Mouse (Mus musculus): ENCODE data around the gene Traip. TPM values are rescaled to one million over a fixed set of nuclear protein-coding genes. Genes with fewer than 3 reads are reported as not detected.

Traip gene
- polyA plus RNA-seq (2012; rRNA removed): 3.0 TPM in 2 replicates

DNA sequence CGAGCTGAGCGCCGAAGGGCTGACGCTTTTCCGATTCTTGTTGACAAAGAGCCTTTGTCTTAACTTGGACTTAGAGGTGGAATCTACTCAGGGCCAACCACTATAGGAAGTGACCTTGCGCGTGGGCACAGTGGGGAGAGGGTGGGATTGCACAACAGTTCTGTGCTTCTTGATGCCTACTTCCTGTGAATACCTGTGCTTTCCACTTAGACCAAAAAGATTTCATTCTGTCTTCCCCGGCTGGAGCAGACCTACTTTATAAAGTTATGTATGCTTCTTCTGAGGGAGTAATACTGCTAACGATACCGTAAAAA is at the start of gene Traip:
Gene Traip, plus strand, starts transcription at position 215 of the 314 bp plus-strand sequence.

DNA sequence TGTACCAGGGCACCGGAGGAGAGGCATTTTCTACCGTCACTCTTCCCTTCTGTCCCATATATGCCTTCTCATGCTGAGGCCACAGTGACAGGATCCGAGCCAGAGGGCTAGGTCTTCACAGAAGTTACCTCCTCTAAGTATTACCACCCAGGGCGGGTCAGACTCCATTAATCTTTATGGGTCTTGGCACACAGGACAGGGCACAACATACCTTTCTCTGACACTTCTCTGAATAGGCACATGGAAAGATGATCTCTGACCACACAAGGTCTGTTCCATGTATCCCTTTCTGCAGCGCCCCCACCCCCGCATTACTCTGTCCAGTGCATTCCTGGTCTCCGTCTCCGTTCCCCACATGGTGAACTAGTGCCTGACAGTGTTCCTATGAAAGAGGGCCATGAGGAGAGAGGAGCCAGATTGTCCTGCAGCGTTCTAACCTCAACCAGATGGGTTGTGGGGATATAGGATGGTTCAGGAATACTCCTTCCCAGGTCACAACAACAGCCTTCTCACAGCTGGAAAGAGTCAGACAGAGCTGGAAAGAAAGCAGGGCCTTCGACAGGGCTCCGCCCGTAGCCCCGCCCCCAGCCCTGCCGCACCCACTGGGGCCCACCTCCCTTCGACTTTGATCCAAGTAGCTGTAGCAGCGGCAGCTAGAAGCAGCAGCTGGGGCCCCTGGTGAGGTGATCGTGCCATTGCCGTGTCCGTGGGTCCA is 43.5 kb upstream of the Traip start, which contains the start of gene Mst1r:
Gene Mst1r, plus strand, starts transcription at position 622 of the 715 bp plus-strand sequence.

DNA sequence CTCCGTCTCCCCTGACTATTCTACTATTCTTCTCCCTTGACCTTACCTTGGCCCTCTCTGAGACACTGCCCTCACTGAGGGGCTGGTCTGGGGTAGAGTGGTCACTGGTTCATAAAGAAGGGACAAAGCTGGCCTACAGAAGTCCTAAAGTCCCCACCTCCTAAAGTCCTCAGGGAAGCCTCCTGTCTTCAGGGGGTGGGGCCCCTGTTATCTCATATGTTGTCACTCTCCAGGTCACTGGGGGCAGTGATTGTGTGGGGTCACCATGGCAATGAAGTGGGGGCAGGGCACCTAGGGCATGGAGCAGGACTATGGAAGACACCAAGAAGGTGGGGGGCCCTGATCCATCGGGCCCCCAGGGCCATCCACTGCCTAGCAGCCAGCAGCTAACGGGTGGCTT is 21.8 kb upstream of the Traip start, which contains the start of gene Actl11:
Gene Actl11, plus strand, starts transcription at position 301 of the 400 bp plus-strand sequence.

DNA sequence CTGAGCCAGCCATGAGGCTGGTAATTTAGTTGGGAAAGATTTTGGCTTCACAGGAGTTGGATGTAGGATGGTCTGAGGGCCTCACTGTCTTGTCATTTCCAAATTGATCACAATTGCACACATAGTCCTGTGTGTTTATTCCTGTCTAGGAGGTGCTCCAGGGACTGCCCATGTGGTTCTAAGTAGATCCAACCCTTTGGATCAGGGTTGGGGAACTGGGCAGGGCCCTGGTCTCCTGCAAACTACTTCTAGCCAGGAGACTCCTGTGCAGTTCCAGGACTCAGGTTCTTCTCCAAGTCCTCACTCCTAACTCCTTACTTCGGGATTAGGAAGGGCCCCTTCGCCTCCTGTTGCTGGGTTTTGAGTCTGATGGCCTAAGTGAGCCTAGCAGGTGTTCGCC is 14.6 kb upstream of the Traip start, which contains the start of gene Camkv:
Gene Camkv, plus strand, starts transcription at position 301 of the 400 bp plus-strand sequence.

DNA sequence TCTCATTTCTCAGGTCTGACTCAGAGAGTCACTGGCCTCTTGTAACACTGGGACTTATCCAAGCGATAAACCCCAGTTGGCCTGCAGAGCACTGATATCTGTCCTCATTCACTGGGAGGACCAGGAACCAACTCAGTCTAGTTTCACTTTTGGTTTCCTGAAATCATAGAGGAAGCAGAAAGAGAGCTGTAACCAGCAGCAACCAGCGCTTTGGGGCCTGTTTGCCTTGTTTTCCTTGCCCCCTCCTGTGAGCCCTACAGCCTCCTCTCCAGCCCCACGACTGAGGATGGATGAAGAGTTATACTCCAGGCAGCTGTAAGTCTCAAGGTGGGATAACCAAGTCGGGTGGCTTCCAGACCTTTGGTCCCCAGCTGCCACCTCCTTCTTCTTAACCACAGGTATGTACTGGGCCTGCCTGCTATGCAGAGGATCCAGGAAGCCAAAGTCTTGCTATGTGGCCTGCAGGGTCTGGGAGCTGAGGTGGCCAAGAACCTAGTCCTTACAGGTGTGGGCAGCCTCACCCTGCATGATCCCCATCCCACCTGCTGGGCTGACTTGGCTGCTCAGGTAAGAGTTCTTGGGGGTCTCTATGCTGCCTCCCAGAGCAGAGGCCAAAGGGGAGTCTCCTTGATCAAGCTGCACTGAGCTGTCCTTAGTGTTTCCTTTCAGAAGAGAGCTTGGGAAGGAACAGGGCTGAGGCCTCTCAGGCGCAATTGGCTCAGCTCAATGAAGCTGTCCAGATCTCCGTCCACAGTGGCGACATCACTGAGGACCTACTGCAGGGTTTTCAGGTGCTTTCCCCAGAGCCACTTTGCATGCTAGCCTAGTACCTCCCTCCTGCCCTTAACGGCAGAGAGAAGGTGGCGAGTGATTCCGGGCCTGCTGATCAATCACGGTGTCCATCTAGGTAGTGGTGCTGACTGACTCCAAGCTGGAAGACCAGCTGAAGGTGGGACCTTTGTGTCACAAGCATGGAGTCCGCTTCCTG is 25.8 kb downstream of the Traip start, which contains the start of gene Uba7:
Gene Uba7, plus strand, starts transcription at position 107 of the 988 bp plus-strand sequence.

DNA sequence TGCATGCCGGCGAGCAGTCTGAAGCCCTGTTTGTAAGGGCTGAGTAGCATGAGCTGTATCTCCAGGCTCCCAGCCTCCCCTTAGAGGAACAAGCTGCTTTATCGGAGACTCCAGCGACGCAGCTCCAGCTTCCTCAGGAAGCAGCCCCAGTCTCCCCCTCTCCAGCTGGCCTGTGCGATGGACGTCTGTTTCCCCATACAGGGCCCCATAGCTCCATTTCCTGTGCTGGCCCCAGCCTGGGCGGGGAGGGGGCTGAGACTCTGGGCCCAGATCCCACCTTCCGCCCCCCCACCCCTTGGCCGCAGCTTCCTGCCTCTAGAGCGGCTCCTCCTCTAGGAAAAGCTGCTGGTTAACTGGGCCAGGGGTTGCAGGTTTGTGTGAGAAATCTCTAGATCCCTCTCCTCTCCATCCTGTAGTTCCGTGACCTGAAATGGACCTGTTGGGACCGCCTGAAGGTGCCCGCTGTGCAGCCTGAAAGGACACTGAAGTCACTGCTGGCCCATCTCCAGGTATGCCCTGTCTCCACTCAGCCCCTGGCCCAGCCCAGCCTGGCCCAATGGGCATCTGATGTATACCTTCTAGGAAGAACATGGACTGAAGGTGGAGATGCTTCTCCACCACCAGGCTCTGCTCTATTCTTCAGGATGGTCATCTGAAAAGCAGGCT is 32.9 kb downstream of the Traip start, which contains the start of gene Gm20661:
Gene Gm20661, plus strand, starts transcription at position 378 of the 666 bp plus-strand sequence.

DNA sequence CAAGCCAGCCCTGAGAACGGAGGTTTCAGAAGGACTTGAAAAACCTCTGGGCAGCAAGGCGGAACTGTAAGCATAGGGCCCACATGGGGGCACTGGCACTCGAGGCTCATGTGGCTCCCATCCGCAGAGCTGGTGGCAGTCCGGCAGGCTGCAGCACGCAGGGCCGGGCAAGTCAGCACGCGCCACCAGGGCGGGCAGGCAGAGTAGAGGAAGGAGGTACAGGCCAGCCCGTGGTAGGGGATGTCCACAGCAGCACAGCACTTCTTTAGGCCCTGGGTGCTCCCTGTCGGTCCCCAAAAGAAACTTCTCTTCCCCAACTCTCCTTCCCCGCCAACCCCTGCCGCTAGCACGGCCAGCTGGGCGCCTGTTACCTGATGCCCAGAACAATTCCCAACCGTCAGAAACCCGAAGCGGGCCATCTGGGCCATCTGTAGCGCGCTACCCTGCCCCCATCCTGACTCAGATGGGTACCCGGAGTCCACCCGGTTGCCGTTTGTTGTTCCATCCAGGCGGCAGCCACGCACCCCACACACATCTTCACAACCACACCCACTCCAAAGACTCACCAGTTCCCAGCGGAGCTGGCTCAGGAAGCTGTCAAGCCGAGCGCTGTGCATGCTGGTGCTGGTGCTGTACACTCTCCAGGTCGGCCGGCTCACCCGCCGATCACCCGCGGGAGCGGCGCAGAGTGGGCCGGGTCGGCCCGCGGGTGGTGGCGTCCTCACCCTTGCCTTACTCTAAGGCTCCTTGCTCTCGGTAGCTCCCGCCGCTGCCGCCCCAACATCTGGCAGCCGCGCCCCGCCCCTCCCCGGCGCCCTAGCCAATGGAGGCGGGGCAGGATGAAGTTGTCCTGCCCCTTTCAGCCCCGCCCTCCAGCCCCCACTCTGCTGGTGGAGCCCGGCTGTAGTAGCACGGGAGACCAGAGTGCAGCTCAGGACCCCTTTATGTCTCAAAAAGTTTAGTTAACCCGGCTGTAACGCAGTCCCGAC is 35.5 kb downstream of the Traip start, which contains the start of gene Inka1:
Gene Inka1, minus strand, starts transcription at position 749 of the 989 bp plus-strand sequence.

DNA sequence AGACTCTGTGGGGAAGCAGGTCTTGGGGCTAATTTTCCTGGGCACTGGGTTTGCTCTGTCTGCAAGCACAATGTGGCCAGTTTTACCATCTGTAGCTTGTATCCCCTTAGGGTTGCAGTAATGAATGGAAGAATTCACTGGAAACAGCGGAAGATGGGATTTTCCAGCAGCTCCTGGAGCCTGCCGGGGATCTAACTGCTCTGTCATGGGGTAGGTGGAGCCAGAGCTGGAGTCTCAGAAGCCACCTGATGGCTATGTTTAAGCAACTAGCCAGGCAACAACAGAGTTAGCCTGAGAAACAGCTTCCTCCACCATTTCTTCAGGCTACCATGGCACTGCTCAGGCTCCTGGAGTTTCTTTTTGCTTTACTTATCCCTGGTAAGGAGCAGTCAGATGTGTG is 42.3 kb downstream of the Traip start, which contains the start of gene Cdhr4:
Gene Cdhr4, plus strand, starts transcription at position 301 of the 400 bp plus-strand sequence.

DNA sequence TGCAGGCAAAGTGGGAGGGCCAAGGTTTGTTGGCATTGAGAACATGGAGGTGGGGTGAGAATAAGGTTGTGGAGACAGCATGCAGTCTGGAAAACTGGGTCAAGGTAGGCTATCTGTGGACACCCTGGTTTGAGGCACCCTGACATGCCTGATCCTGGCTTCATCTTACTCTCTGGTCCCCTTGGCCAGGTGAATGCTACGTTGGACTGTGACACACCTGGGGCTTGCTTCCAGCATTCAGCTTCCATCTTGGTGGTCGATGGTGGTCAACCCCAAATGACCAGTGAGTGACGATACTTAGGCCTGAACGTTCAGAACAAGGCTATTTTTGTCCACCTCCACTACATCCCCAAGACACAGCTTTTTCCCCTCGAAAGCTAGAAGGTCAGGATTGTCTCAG is 46.1 kb downstream of the Traip start, which contains the start of gene Gm20662:
Gene Gm20662, plus strand, starts transcription at position 301 of the 400 bp plus-strand sequence.

DNA sequence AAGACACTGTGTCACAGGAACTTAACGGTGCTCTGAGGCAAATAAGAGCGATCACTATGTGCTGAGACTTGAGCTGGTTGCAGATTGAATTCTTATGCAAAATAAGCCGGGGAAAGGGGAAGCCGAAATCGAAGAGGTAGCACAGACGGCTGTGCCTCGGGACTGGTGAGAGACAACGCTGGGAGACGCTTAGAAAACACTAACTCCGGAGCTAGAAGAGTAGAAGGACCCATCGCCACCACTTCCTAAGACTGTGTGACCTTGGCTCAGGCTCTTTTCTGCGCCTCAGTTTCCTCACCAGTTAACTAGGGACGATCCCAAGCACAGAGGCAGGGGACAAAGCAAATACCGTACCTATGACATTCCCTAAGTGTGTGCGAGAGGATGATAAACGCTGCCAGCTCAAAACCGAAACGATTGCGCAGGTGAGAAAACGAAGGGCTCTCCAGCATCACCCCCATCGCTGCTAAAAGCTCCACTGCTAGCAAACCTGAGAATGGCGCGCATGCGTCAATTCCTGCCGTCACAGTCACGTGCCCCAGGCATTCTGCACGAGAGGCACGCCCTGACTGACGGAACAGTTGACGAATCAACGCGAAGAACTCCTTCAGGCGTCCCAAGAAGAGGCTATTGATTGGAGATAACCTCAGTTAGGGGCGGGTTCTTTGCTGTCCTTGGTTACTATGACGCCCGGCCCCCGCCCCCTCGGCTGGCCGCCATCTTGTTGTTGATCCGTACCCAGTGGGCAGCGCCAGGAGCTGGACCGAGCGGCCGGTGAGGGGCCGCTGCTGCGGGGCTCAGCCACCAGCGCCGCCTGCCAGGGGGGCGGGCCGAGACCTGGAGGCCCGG is 52.2 kb downstream of the Traip start, which contains the start of gene Ip6k1:
Gene Ip6k1, plus strand, starts transcription at position 580 of the 849 bp plus-strand sequence.

Other genes with a start within 250 kb of the Traip start
- gene Sema3f, start 239.7 kb upstream of the Traip start, polyA plus RNA-seq (2012; rRNA removed): 3.5 and 4.9 TPM in 2 replicates
- 33.4 and 38.1 TPM in 2 replicates for gene Rbm5, start 179.1 kb upstream of the Traip start, polyA plus RNA-seq (2012; rRNA removed)
- gene Rbm6, start 76.9 kb upstream of the Traip start, polyA plus RNA-seq (2012; rRNA removed): 15.2 and 17.3 TPM in 2 replicates
- 5.2 and 5.3 TPM in 2 replicates for gene Mon1a, start 62.0 kb upstream of the Traip start, polyA plus RNA-seq (2012; rRNA removed)
- 2.3 and 3.0 TPM in 2 replicates for gene Mst1r, start 43.3 kb upstream of the Traip start, polyA plus RNA-seq (2012; rRNA removed)
- gene Actl11, start 21.7 kb upstream of the Traip start, polyA plus RNA-seq (2012; rRNA removed): not detected in 2 replicates
- 0.16 and 0.19 TPM in 2 replicates for gene Camkv, start 14.5 kb upstream of the Traip start, polyA plus RNA-seq (2012; rRNA removed)
- gene Uba7, start 25.4 kb downstream of the Traip start, polyA plus RNA-seq (2012; rRNA removed): 108 and 109 TPM in 2 replicates
- 0.52 and 0.65 TPM in 2 replicates for gene Gm20661, start 32.9 kb downstream of the Traip start, polyA plus RNA-seq (2012; rRNA removed)
- 16.2 and 17.0 TPM in 2 replicates for gene Inka1, start 35.7 kb downstream of the Traip start, polyA plus RNA-seq (2012; rRNA removed)
- 2.9 TPM in 2 replicates for gene Cdhr4, start 42.4 kb downstream of the Traip start, polyA plus RNA-seq (2012; rRNA removed)
- 1.1 TPM in 2 replicates for gene Gm20662, start 46.2 kb downstream of the Traip start, polyA plus RNA-seq (2012; rRNA removed)
- 32.7 and 35.2 TPM in 2 replicates for gene Ip6k1, start 52.4 kb downstream of the Traip start, polyA plus RNA-seq (2012; rRNA removed)
- gene Gmppb, start 99.1 kb downstream of the Traip start, polyA plus RNA-seq (2012; rRNA removed): 11.3 and 11.8 TPM in 2 replicates
- 0.44 and 0.62 TPM in 2 replicates for gene Amigo3, start 103.0 kb downstream of the Traip start, polyA plus RNA-seq (2012; rRNA removed)
- gene Mst1, start 130.3 kb downstream of the Traip start, polyA plus RNA-seq (2012; rRNA removed): 92.9 and 96.0 TPM in 2 replicates
- 53.9 and 64.1 TPM in 2 replicates for gene Rnf123, start 133.2 kb downstream of the Traip start, polyA plus RNA-seq (2012; rRNA removed)
- gene Apeh, start 144.5 kb downstream of the Traip start, polyA plus RNA-seq (2012; rRNA removed): 81.3 and 81.5 TPM in 2 replicates
- 0.46 and 0.60 TPM in 2 replicates for gene Bsn, start 240.2 kb downstream of the Traip start, polyA plus RNA-seq (2012; rRNA removed)

Data from liver, embryonic 18 days (tissue).